Mouse (Mus musculus): ENCODE measurements around the gene Rtp2.

Rtp2 gene

DNA sequence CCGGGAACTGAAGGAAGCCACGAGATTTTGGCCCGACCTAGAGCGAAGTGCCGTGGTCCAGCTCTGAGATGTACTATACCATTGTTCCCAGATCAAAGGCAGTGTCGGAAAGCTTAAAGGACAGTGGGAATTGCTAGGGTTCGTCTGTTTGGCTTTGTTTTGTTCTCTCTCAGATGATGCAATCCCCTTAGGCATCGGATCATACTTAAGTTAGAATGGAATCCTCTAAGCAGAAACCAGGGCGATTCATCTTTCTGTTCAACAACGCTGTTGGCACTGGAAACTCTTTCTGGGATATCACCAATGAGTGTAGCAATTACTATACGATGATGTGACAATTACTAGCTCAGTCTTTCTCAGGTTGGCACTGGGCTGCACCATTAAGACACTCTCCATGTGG, at the start of gene Rtp2:
TSS of gene Rtp2 (minus strand) at position 101 of the 400 bp plus-strand sequence.
- no peak for DNase-seq

DNA sequence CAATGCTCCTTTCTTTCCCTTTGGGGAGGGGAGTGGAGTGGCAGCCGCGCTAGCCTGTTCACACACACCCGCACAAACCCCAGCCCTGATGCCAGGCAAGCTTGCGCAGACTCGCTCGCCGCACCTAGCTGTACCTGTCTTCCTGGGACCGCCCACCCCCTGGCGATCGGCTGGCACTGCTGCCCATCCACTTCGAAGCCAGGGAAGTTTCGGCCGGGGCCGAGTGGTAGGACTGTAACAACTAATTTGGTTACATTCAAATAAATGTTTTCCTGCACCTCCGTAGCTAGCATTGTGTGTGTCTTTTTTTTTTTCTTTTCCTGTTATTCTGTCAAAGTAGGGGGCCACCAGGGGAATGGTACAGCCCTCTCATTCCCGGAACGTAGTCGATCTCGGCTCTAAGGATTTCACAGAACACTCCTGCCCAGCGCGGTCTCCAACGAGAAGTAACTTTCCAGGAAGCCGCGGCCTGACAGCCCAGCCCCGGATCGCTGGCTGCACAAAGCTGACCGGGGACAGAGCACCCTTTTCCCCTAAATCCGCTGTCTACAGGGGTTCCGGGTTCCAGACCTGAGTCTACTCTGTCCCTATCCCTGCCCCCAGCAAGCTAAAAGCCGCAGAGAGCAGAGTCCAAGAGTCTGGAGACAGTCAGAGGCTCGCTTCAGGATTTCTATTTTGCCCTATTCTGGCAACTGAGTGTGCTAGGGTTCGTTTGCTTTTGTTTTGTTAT, 49.0 kb upstream of the Rtp2 start:
- DNase-seq: no peak

- no peak for DNase-seq
Measured at GRCm38 (mm10) chr16:23980201-23980870, 48.1 kb upstream of the Rtp2 start.

DNA sequence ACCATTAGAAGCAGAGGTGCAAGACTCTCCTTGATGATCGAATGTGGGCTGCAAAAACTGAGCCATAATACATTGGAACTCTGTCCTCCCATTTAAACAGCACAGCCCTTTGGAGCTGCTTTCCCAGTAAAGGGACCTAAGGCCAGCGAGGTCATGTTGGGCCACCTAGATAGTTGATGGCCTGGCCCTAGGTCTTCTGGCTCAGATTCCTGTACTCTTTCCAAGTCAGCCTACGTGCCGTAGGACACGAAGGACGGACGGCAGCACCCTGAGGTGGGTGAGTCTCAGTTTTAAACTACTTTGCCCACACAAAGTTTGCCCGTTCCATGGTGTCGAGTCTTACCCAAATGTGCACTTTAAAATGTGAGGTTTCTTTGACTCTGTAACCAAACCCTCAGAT, 47.3 kb upstream of the Rtp2 start:
- no peak for DNase-seq

DNA sequence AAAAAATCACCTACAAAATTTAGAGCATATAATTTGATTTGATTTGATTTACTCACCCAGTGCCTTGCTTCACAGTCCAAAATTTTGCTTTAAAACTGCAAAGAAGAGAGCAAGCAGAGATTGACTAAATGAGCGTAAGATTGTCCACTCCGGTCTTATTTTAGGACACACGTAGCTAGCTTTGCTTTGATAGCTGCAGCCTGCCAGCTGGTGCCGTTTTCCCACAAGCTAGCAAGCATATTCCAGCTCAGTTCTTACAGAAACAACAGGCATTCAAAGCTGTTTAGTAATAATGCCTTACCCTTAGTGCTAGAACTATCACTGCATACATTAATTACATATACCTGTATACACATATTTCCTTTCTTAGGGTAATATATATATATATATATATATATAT, 46.3 kb upstream of the Rtp2 start:
- DNase-seq: no peak

GRCm38 (mm10) chr16:23977732-23978131, 45.5 kb upstream of the Rtp2 start:
- no peak for DNase-seq

GRCm38 (mm10) chr16:23976196-23976595, 44.0 kb upstream of the Rtp2 start:
- no peak for DNase-seq

DNA sequence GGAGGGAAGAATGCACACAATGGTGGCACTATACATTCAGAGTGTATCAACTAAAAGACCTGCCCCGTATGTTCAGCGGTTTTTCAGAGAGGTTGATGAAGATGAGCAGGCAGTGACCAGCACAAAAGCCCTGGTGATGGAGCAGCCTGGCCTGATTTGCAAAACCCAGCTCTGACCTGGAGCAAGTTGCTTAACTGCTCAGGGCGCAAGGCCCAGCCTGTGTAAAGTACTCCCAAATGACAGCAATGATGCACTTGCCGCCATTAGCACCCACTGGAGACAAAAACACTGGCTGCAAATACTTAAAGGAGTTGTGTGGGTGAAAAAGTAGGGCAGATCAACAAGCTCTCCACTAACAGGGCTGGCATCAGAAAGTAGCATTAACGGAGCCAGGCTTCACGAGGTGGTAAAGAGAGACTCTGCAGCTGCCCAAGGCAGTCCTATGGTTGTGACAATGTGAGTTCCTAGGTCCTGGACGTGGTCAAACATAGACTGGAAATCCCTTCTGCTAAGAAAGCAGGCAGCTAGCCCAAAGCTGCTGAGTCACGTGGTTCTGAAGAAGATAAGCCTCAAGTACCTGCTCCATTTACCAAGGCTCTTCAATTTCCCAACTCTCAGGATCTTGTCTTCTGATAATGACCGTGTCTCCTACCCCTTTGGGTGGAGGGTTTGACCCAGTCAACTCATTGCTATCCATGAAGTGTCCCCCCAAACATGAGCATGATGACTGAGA, 41.6 kb upstream of the Rtp2 start:
- DNase-seq: no peak

DNA sequence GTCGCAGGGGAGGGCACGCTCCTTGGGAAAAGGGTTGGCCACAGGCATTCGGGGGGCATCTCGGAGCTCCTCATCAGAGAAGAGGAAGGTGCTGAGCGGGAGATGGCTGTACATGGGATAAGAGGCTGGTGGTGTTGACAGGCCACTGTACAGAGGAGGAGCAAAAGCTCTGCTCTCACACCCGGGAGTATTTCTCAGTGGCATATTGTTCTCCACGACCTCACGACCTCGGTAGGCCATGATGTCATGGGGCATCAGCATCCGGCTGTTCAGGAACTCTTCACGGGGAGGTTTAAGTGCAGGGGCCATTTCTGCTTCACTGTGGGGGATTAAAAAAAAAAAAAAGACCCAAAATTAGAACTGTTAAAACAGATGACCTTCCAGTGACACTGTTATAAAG, 40.7 kb upstream of the Rtp2 start:
- DNase-seq: no peak

DNA sequence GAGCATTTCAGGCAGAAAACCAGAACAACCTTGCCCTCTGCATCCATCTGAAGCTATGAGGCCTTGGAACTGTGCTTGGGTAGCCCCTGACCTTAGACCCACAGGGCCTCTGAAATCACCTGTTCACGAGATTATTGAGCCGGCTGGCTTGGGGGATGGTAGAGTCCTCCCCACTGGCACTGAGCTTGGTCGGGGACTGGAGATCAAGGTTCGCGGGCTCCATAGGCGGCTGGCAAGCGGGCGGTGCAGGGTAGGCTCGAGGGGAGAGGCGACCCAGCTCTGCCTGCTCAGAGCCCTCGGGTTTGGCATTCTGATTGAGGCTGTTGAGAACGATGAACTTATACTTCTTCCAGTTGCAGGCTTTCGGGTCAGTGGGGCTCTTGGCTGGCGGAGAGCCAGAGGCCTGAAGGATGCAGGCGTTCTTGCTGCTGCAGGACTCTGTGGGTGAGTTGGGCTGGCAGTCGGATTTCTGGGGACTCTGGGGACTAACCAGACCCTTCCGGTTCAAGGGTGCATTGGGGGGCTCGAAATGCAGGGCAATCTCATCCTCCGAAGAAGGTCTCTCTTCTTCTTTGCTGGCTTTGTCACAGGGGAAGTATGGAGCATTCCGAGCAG, 40.0 kb upstream of the Rtp2 start:
- DNase-seq: no peak

DNA sequence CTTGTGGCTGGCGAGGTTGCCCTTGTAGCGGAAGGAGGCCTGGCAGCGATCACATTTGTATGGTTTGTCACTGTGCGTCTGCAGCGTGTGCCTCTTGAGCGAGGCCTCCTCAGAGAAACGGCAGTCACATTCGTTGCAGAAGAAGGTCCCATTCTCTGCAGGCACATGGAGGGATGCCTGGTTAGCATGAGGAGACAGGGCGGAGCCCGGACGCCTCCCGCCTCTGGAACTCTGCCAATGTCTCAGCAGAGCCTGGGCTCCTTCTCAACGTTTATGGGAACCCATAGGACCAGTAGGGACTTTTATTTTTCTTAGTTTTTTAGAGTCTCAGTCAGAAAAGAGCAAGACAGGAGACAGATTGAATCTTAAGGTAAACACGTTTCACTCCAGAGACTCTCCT, 37.7 kb upstream of the Rtp2 start:
- no peak for DNase-seq

DNA sequence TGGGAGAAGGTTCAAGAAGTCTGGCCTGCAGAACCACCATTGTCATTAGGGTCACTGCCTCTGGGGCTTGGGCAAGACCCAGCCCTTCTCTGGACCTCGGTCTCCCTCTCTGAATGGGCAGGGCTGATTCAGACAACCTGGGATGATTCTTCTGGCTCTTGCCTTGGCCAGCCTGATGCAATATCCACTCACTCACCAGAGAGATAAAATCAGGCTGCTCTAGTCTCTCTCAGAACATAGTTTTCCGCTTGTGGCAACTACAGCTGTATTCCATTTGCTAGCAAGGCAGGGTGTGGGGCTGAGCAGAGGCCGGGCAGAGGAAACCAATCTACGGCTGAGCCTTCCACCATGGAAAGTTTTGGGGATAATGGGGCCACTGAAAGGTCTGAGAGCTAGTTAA, 36.7 kb upstream of the Rtp2 start:
- DNase-seq: no peak

DNA sequence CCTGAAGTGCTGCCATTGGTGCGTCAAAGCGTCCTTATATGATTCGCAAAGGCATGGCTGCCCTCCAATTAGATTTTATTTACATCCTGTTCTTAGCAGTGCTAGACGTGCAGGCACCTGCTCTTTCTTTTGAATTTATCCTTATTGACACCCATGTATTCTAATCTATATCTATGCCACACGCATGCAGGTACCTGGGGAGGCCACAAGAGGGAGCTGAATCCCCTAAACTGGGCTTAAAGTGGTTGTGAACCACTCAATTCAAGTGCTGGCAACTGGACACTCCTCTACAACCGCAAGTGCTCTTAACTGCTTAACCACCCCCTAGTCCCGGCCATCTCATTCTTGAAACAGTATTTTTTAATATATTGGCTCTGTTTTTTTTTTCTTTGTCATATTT, 35.1 kb upstream of the Rtp2 start:
- no peak for DNase-seq

DNA sequence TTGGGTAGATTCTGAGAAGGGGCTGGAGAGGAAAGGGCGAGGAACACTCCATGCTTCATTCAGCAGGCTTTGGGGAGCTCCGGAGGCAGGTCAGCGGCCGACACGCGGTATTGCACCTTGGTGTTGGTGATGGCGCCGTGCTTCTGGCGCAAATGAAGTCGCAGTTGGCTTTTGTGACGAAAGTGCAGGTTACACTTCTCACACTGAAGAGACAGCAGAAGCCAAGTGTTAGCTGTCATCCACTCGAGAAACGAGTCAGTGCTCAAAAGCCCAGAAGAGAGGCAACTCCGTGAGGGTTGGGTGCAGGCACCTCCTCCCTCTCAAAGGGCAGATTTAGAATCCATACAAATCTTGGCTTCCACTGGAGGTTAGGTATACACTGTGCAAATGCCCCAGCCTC, 33.9 kb upstream of the Rtp2 start:
- no peak for DNase-seq

DNA sequence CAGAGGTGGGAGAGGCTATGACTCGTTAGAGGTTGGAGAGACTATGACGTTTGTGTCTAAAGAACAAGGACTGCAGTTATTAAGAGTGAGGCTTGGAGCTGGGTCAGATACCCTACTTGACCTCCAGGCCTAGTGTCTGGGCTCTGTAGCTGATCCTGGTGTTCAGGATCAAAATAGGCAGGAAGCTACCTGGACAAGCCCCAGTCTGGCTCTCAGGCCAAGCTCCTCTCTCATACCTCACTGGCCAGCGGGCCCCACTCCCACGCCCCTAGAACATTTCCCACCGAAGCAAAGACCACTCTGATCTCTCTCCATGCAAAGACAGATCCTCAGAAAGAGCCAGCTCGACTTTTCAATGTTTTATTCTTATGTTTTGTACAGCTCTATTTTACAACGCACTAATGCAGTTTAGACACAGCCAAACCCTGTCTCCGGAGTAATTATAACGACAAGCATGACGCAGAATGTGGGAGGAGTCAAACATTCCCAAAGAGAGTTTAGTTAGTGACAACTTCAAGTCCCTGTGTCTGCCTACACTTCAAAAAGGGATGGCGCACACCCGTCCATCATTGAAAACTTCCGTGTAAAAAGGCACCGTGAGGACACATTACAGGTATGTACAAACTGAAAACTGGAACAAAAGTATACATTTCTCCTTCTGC, 32.6 kb upstream of the Rtp2 start:
- DNase-seq: peak; percentile 4

DNA sequence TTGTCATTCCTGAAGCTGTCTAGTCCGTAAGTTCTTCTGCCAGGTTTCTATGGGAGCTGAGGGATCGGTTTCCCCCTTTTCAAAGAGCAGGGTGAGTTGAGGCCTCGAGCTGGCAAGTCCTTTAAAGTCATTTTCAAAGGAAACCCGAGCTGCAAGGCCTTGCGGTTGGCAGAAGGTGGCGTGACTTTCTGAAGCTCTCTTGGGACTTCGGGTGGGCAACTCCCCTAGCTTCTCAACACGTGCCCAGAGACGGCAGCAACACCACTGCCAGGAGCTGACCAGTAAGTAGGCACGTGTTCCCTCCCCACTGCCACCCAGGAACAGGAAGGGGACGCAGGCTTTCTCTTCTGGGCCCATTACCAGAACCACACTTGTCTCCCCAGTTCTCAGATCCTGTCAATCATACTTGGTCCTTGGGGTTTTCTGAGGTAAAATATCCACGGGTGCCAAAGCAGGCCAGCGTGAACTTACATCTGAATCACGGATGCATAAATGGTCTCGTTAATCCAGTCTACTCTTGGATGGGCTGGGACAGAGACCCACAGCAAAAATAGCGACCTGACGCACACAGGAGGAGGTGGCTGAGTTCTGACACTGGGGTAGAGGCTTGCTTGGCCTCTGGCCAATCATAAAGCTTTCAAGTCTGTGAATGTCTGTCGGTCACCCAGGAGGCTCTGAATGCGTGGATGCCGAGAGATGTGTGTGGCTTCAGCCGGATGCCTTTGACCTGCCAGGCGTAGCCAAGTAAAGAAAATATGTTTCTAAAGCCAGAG, 31.9 kb upstream of the Rtp2 start:
- peak; percentile 17 for DNase-seq

- no peak for DNase-seq
Measured at GRCm38 (mm10) chr16:23962401-23962800, 30.2 kb upstream of the Rtp2 start.

- no peak for DNase-seq
Measured at GRCm38 (mm10) chr16:23958938-23959337, 26.7 kb upstream of the Rtp2 start.

DNA sequence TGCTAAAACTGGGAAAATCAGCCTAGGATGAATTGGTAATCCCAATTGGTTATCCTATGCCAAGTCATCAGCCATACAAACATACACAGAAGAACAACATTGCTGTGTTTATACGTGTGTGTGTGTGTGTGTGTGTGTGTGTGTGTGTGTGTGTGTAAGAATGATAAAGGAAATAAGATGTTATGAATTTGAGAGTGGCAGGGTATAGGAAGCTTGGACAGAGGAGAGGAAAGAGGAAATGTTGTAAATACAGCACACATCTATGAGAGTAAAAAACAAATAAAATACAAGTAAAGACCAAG, 21.7 kb upstream of the Rtp2 start:
- no peak for DNase-seq

DNA sequence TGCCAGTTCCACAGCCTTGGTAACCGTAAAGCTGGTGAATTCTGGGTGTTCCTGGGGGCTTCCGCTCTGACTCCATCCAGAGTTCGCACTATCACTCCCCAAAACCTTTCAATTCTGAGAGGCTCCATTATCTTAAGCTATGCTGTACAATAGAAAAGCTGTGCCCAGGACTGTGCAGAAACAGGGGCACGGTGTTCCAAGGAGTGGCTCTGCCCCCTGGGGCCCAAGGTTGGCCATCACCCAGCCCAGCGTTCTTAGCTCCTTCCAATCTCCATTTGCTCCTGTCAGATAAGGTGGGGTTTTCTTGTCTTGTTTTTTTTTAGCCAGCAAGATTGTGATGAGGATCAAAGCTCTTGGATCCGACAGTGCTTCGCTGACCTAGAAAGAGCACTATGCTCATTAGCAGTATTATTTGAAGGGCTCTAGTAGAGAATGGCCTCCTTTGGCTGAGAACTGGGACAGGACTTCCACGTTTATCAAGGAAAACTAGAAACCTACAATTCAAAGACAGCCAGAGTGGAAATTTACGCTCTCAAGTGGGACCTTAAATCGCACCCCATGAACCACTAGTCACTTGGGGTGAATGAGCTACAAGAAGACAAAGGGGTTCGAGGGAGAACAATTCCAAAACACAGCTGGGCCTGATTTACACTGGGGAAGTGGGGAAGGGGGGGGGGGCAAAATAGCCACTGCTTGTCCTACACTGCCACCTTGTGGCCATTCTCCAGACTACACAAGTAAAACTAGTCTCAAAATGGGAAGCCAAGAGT, 21.2 kb upstream of the Rtp2 start:
- no peak for DNase-seq

DNA sequence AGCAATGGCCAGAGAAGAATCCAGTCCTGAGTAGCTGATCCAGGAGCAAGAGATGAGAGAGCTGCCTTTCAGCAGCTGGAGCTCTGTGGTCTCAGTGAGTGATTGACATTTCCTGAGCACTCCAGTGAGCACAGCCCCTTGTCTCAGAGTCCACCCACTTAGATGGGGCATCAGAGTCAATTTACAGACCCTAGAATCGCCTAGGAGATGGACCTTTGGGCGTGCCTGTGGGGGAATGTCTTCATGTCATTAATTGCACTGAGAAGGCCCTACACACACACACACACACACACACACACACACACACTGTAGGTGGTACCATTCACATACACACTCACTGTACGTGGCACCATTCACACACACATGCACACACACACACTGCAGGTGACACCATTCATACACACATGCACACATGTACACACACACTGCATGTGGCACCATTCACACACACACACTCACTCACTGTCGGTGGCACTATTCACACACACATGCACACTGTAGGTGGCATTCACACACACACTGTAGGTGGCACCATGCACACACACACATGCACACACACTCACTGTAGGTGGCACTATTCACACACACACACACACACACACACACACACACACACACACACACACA, 20.0 kb upstream of the Rtp2 start:
- DNase-seq: no peak

Data from right cerebral cortex, postnatal 25 days (tissue).